Mouse (Mus musculus) adrenal gland, postnatal 0 days (tissue): Measurements from ENCODE around the gene Serpina3a. TPM values are rescaled to one million over a fixed set of nuclear protein-coding genes. Genes with fewer than 3 reads are reported as not detected.

Experiments used
- polyA plus RNA-seq: library from polyadenylated mRNA; unstranded; fragments of >200 nt; fragmentation: Nextera tagmentation; extraction: Ambion mirVana; gene quantifications from 2 replicates; pipeline ENCODE4 v1.2.1, GENCODE M21; 2015

Gene Serpina3a
- not detected in 2 replicates for polyA plus RNA-seq

GRCm38 (mm10) chr12:104112333-104112732 is at the start of gene Serpina3a:
Gene Serpina3a, plus strand, starts transcription at chr12:104112724.

DNA sequence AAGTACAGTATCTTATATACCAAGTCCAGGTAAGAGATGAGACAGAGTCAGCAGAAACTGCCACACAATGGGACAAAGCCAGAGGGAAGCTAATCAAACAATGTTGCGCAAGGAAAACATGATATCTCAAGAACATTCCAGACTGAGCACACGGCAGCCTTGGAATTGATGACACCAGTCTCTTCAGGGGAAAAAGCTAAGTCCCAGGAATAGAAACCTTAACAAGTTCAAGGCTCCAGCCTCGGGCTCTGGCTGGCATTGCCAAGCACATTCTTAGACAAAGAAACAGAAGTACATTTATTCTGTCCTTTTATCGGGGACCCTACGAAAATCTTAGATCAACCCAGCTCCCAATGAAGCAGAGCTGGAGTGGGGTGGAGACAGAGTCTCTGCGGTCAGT is 11.8 kb upstream of the Serpina3a start, which contains the start of gene Serpina5:
Serpina5 (plus strand) TSS at position 346 of the 400 bp plus-strand sequence.

DNA sequence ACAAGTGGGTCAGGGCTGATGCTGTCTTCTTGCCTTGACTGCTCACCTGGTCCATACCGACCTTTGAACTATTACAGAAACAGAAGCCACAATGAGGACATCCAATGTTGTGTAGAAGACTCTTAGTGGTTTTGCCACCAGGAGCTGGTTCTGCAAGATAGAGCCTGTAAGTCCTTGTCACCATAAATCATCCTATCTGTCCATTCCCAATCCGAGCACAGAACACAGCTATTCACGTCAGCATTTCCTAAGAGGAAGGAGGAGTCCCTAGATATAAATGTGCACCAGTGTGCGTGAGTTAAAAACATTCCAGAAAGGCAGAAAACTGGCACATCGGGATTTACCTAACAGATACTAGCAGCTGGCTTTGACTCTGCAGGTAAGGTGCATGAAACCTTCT is 15.2 kb downstream of the Serpina3a start, which contains the start of gene Serpina3b:
Serpina3b (plus strand) TSS at position 301 of the 400 bp plus-strand sequence.

GRCm38 (mm10) chr12:104153656-104154055 is 41.1 kb downstream of the Serpina3a start, which contains the start of gene Serpina3c:
Gene Serpina3c, minus strand, starts transcription at chr12:104153870.

Other genes starting within 250 kb of the Serpina3a start
- gene Serpina1a, start 249.2 kb upstream of the Serpina3a start, polyA plus RNA-seq = 65.9 and 92.8 TPM in 2 replicates
- gene Serpina1c, start 207.8 kb upstream of the Serpina3a start, polyA plus RNA-seq = 28.3 and 41.0 TPM in 2 replicates
- 102 and 144 TPM in 2 replicates for gene Serpina1e, start 153.7 kb upstream of the Serpina3a start, polyA plus RNA-seq
- gene Serpina11, start 122.8 kb upstream of the Serpina3a start, polyA plus RNA-seq = 5.1 and 6.6 TPM in 2 replicates
- gene Serpina9, start 99.0 kb upstream of the Serpina3a start, polyA plus RNA-seq = 0.12 TPM in 1 of 2 replicates, not detected in the other
- not detected in 2 replicates for gene Serpina12, start 68.3 kb upstream of the Serpina3a start, polyA plus RNA-seq
- gene Serpina5, start 11.6 kb upstream of the Serpina3a start, polyA plus RNA-seq = 0.08 and 0.23 TPM in 2 replicates
- gene Serpina3b, start 15.3 kb downstream of the Serpina3a start, polyA plus RNA-seq = not detected in 2 replicates
- 1.5 and 1.9 TPM in 2 replicates for gene Serpina3c, start 41.1 kb downstream of the Serpina3a start, polyA plus RNA-seq
- 0.24 and 0.61 TPM in 2 replicates for gene Serpina3f, start 101.8 kb downstream of the Serpina3a start, polyA plus RNA-seq
- 28.0 and 36.0 TPM in 2 replicates for gene Serpina3g, start 123.5 kb downstream of the Serpina3a start, polyA plus RNA-seq
- 0.40 and 0.87 TPM in 2 replicates for gene Serpina3i, start 150.4 kb downstream of the Serpina3a start, polyA plus RNA-seq
- not detected in 2 replicates for gene Serpina3j, start 201.8 kb downstream of the Serpina3a start, polyA plus RNA-seq
- 18.3 and 21.4 TPM in 2 replicates for gene Serpina3k, start 225.8 kb downstream of the Serpina3a start, polyA plus RNA-seq
- gene Serpina3m, start 225.8 kb downstream of the Serpina3a start, polyA plus RNA-seq = 10.4 and 13.1 TPM in 2 replicates